Mouse (Mus musculus) stomach, embryonic 15.5 days (tissue): ENCODE measurements around the gene Hnf1b. TPM values are rescaled to one million over a fixed set of nuclear protein-coding genes. Genes with fewer than 3 reads are reported as not detected.

Source experiments
- ATAC-seq: fragments of 200-750 bp; cut with Nextera tagmentation; 2 replicates; pipeline ENCODE4 v1.8.0; 2017; ENCODE audit warnings: low read depth, moderate number of reproducible peaks, moderate TSS enrichment; ENCODE audit not compliant: insufficient read depth, low FRiP score
- H3K27ac ChIP-seq: fragments of 300-500 bp; sonication (generic); 2 replicates; pipeline ENCODE4 v1.5.1; 2015; ENCODE audit warnings: mild to moderate bottlenecking, inconsistent platforms
- H3K27me3 ChIP-seq: fragments of 300-500 bp; sonication (generic); replicated peaks from 2 replicates; pipeline ENCODE4 v1.6.1; 2015; ENCODE audit warnings: inconsistent platforms
- H3K36me3 ChIP-seq: fragments of 300-500 bp; sonication (generic); 2 replicates; pipeline ENCODE4 v1.6.1; 2015; ENCODE audit warnings: inconsistent platforms
- H3K4me1 ChIP-seq: fragments of 300-500 bp; sonication (generic); 2 replicates; pipeline ENCODE4 v1.6.1; 2015; ENCODE audit warnings: inconsistent platforms
- H3K4me2 ChIP-seq: fragments of 300-500 bp; sonication (generic); 2 replicates; pipeline ENCODE4 v1.6.1; 2015; ENCODE audit warnings: mild to moderate bottlenecking, inconsistent platforms
- H3K4me3 ChIP-seq: fragments of 300-500 bp; sonication (generic); replicated peaks from 2 replicates; pipeline ENCODE4 v1.5.1; 2015; ENCODE audit warnings: inconsistent platforms
- H3K9ac ChIP-seq: fragments of 300-500 bp; sonication (generic); 2 replicates; pipeline ENCODE4 v1.6.1; 2015; ENCODE audit warnings: inconsistent platforms
- H3K9me3 ChIP-seq: fragments of 300-500 bp; sonication (generic); 2 replicates; pipeline ENCODE4 v1.6.1; 2016; ENCODE audit warnings: inconsistent platforms
- WGBS: fragments of 180-500 bp; shearing (Covaris S2); methylation state at CpG from one replicate; pipeline ENCODE4 v1.1.7; 2015; 5-methylcytosine and 5-hydroxymethylcytosine counted together
- polyA plus RNA-seq: library from polyadenylated mRNA; unstranded; fragments of >200 nt; fragmentation: Nextera tagmentation; extraction: Ambion mirVana; gene quantifications from 2 replicates; pipeline ENCODE4 v1.2.1, GENCODE M21; 2015

The Hnf1b gene
- 6.0 and 8.0 TPM in 2 replicates for polyA plus RNA-seq

- WGBS = 1% methylated on average over 36 of the region's 36 CpGs
- Histone ChIP-seq H3K36me3 (no peaks in the 10 kb centered on the region), H3K27me3 (peaks cover 23% of the 10 kb centered on the region), H3K4me3 (peak within 1 kb of the TSS; percentile 43), H3K4me1 (no peaks in the 10 kb centered on the region), H3K9ac (peak within 1 kb of the TSS; percentile 39; the same call in 1 of the 2 replicates), H3K27ac (peak within 1 kb of the TSS; percentile 81), H3K4me2 (peak within 1 kb of the TSS; percentile 54), H3K9me3 (no peaks in the 10 kb centered on the region)
- no peak for ATAC-seq
These were observed at the start of gene Hnf1b for GRCm38 (mm10) chr11:83849529-83850335. Gene Hnf1b, plus strand, starts transcription at chr11:83850063.

- Histone ChIP-seq H3K27me3 (no peaks in the 10 kb centered on the region), H3K4me2 (no peak overlapping the region), H3K9ac (no peak overlapping the region), H3K4me1 (no peaks in the 10 kb centered on the region), H3K9me3 (no peaks in the 10 kb centered on the region), H3K4me3 (no peak overlapping the region), H3K36me3 (no peaks in the 10 kb centered on the region), H3K27ac (no peak overlapping the region)
- 66% methylated on average over 8 of the region's 8 CpGs for WGBS
- ATAC-seq = no peak
These were observed 47.7 kb upstream of the Hnf1b start for GRCm38 (mm10) chr11:83802166-83802565.

GRCm38 (mm10) chr11:83802581-83802980, 47.3 kb upstream of the Hnf1b start:
- H3K4me1 ChIP-seq = no peaks in the 10 kb centered on the region
- no peaks in the 10 kb centered on the region for H3K27me3 ChIP-seq
- WGBS = 81% methylated on average over 4 of the region's 4 CpGs
- no peak for ATAC-seq
- no peak overlapping the region for H3K4me3 ChIP-seq
- H3K9me3 ChIP-seq = no peaks in the 10 kb centered on the region
- H3K9ac ChIP-seq = no peak overlapping the region
- H3K36me3 ChIP-seq = no peaks in the 10 kb centered on the region
- no peak overlapping the region for H3K27ac ChIP-seq
- H3K4me2 ChIP-seq = no peak overlapping the region

GRCm38 (mm10) chr11:83810441-83810840, 39.4 kb upstream of the Hnf1b start:
- no peaks in the 10 kb centered on the region for H3K4me1 ChIP-seq
- no peak for ATAC-seq
- no peak overlapping the region for H3K9ac ChIP-seq
- H3K9me3 ChIP-seq = no peaks in the 10 kb centered on the region
- no peaks in the 10 kb centered on the region for H3K36me3 ChIP-seq
- no peak overlapping the region for H3K4me2 ChIP-seq
- WGBS = 85% methylated on average over 8 of the region's 8 CpGs
- no peak overlapping the region for H3K4me3 ChIP-seq
- no peaks in the 10 kb centered on the region for H3K27me3 ChIP-seq
- H3K27ac ChIP-seq = no peak overlapping the region

- Histone ChIP-seq H3K36me3 (no peaks in the 10 kb centered on the region), H3K27ac (no peak overlapping the region), H3K4me3 (no peak overlapping the region), H3K27me3 (no peaks in the 10 kb centered on the region), H3K9me3 (no peaks in the 10 kb centered on the region), H3K9ac (no peak overlapping the region), H3K4me1 (peaks cover 3% of the 10 kb centered on the region), H3K4me2 (no peak overlapping the region)
- no peak for ATAC-seq
- 60% methylated on average over 5 of the region's 5 CpGs for WGBS
These were observed 34.7 kb upstream of the Hnf1b start for GRCm38 (mm10) chr11:83815191-83815590.

GRCm38 (mm10) chr11:83815628-83816027, 34.2 kb upstream of the Hnf1b start:
- 8% methylated on average over 9 of the region's 9 CpGs for WGBS
- ATAC-seq = no peak
- Histone ChIP-seq H3K4me3 (no peak overlapping the region), H3K4me2 (no peak overlapping the region), H3K27me3 (no peaks in the 10 kb centered on the region), H3K9me3 (no peaks in the 10 kb centered on the region), H3K9ac (no peak overlapping the region), H3K27ac (no peak overlapping the region), H3K4me1 (peaks cover 4% of the 10 kb centered on the region), H3K36me3 (no peaks in the 10 kb centered on the region)

GRCm38 (mm10) chr11:83817048-83817447, 32.8 kb upstream of the Hnf1b start:
- no peak for ATAC-seq
- H3K4me2 ChIP-seq = no peak overlapping the region
- H3K36me3 ChIP-seq = no peaks in the 10 kb centered on the region
- no peaks in the 10 kb centered on the region for H3K27me3 ChIP-seq
- no peak overlapping the region for H3K27ac ChIP-seq
- WGBS = 74% methylated on average over 6 of the region's 6 CpGs
- H3K4me3 ChIP-seq = no peak overlapping the region
- H3K9ac ChIP-seq = no peak overlapping the region
- H3K9me3 ChIP-seq = no peaks in the 10 kb centered on the region
- H3K4me1 ChIP-seq = peaks cover 4% of the 10 kb centered on the region

- no peaks in the 10 kb centered on the region for H3K9me3 ChIP-seq
- peaks cover 4% of the 10 kb centered on the region for H3K4me1 ChIP-seq
- H3K27ac ChIP-seq = no peak overlapping the region
- no peak overlapping the region for H3K4me3 ChIP-seq
- no peak for ATAC-seq
- H3K9ac ChIP-seq = no peak overlapping the region
- 56% methylated on average over 4 of the region's 4 CpGs for WGBS
- H3K27me3 ChIP-seq = no peaks in the 10 kb centered on the region
- H3K4me2 ChIP-seq = no peak overlapping the region
- H3K36me3 ChIP-seq = no peaks in the 10 kb centered on the region
These were observed 31.9 kb upstream of the Hnf1b start for GRCm38 (mm10) chr11:83817994-83818393.

GRCm38 (mm10) chr11:83818591-83819127, 31.2 kb upstream of the Hnf1b start:
- Histone ChIP-seq H3K4me2 (no peak overlapping the region), H3K27ac (no peak overlapping the region), H3K27me3 (no peaks in the 10 kb centered on the region), H3K36me3 (no peaks in the 10 kb centered on the region), H3K4me3 (no peak overlapping the region), H3K9me3 (no peaks in the 10 kb centered on the region), H3K4me1 (peaks cover 4% of the 10 kb centered on the region), H3K9ac (no peak overlapping the region)
- no peak for ATAC-seq
- WGBS = 54% methylated on average over 9 of the region's 9 CpGs

GRCm38 (mm10) chr11:83819806-83820483, 29.9 kb upstream of the Hnf1b start:
- Histone ChIP-seq H3K27me3 (no peaks in the 10 kb centered on the region), H3K4me1 (peaks cover 4% of the 10 kb centered on the region), H3K4me2 (no peak overlapping the region), H3K9ac (no peak overlapping the region), H3K9me3 (no peaks in the 10 kb centered on the region), H3K4me3 (no peak overlapping the region), H3K36me3 (no peaks in the 10 kb centered on the region), H3K27ac (peak overlapping the region; percentile 62)
- ATAC-seq = peak; percentile 87
- 48% methylated on average over 10 of the region's 10 CpGs for WGBS

- H3K4me2 ChIP-seq = no peak overlapping the region
- no peak for ATAC-seq
- no peaks in the 10 kb centered on the region for H3K36me3 ChIP-seq
- H3K27me3 ChIP-seq = no peaks in the 10 kb centered on the region
- 87% methylated on average over 3 of the region's 3 CpGs for WGBS
- H3K4me1 ChIP-seq = no peaks in the 10 kb centered on the region
- no peak overlapping the region for H3K9ac ChIP-seq
- H3K9me3 ChIP-seq = no peaks in the 10 kb centered on the region
- H3K4me3 ChIP-seq = no peak overlapping the region
- H3K27ac ChIP-seq = no peak overlapping the region
These were observed 23.7 kb upstream of the Hnf1b start for GRCm38 (mm10) chr11:83826142-83826541.

- H3K9me3 ChIP-seq = no peaks in the 10 kb centered on the region
- WGBS = 83% methylated on average over 8 of the region's 8 CpGs
- H3K27ac ChIP-seq = no peak overlapping the region
- H3K4me3 ChIP-seq = no peak overlapping the region
- no peaks in the 10 kb centered on the region for H3K4me1 ChIP-seq
- no peak overlapping the region for H3K9ac ChIP-seq
- no peaks in the 10 kb centered on the region for H3K36me3 ChIP-seq
- ATAC-seq = no peak
- H3K4me2 ChIP-seq = no peak overlapping the region
- no peaks in the 10 kb centered on the region for H3K27me3 ChIP-seq
These were observed 21.2 kb upstream of the Hnf1b start for GRCm38 (mm10) chr11:83828553-83829142.
